10 mouse cellular contexts compared by ENCODE assay signal in the genomic region with DNA sequence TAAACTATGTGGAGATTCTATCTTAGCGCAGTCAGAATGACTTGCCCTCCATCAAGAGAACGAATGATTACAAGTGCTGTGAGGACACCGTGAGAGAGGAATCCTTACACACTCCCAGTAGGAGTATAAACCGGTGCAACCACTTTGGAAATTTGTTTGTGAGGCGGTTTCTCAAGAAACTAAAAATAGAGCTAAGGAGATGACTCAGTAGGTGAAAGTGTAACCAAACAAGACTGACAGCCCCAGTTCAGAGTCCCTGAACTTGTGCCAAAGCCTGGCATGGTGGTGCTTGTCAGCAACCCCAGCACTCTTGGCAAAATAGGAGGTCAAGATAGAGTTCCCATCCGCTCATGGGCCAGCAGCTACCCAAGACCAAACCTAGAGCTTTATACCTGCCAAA. TPM values are rescaled to one million over a fixed set of nuclear protein-coding genes. Genes with fewer than 3 reads are reported as not detected.
DNase-seq lines count a peak whose midpoint lies in the region; ATAC-seq and TF ChIP-seq lines count a peak whose summit lies in the region.
"Had no signal": no experiment of that assay in that cellular context is flagged by ENCODE, and none has a peak within 500 bp of the region (broad histone marks: within the 10 kb centered on the region; RNA-seq: fewer than 3 reads in every experiment).

No protein-coding gene starts in this region.

- TF ChIP-seq POLR2A in CH12.LX (IDR thresholded peaks at IDR 0.05; ENCODE audit: low read depth, low read length) = no peak

- no peak for TF ChIP-seq EP300 in CH12.LX (IDR thresholded peaks at IDR 0.05; ENCODE audit: low read length)

- H3K9ac ChIP-seq in CH12.LX (ENCODE audit: insufficient read depth, low read depth) = no peak overlapping the region
- no peak overlapping the region for H3K9ac ChIP-seq in lung, embryonic 14.5 days
- no peak overlapping the region for H3K9ac ChIP-seq in intestine, postnatal 0 days (ENCODE audit: low read depth, low read length)

- no peak for ATAC-seq in lung, embryonic 14.5 days (ENCODE audit: insufficient read depth)
- no peak for ATAC-seq in intestine, postnatal 0 days

- intact Hi-C loops in gastrocnemius, postnatal 14 days (cut with DNase I; ENCODE audit: low total_unique reads) = no loop called here

- no peak overlapping the region for H3K27ac ChIP-seq in heart, embryonic 10.5 days
- no peak overlapping the region for H3K27ac ChIP-seq in CH12.LX (ENCODE audit: insufficient read depth, low read depth)
- no peak overlapping the region for H3K27ac ChIP-seq in lung, embryonic 14.5 days (ENCODE audit: low read depth)
- H3K27ac ChIP-seq in intestine, postnatal 0 days (ENCODE audit: low read depth, low read length) = no peak overlapping the region

- H3K4me3 ChIP-seq in heart, embryonic 10.5 days = no peak overlapping the region
- no peak overlapping the region for H3K4me3 ChIP-seq in CH12.LX (replicated peaks in 1 of 3; ENCODE audit: low read depth in 2 of 3, low read length in 2 of 3, poor library complexity in 1 of 3)
- H3K4me3 ChIP-seq in lung, embryonic 14.5 days (ENCODE audit: low read depth, low read length) = no peak overlapping the region
- no peak overlapping the region for H3K4me3 ChIP-seq in intestine, postnatal 0 days (ENCODE audit: low read depth, low read length)

- TF ChIP-seq CTCF in CH12.LX (conservative IDR thresholded peaks at IDR 0.05 in 1 of 2, IDR thresholded peaks at IDR 0.05 in 1 of 2; ENCODE audit: low read depth in 2 of 2, low read length in 2 of 2) = no peak
- TF ChIP-seq CTCF in lung, embryonic 14.5 days (IDR thresholded peaks at IDR 0.05; ENCODE audit: low read depth) = no peak
- no peak for TF ChIP-seq CTCF in intestine, postnatal 0 days (IDR thresholded peaks at IDR 0.05; ENCODE audit: low read depth)

- no peak for TF ChIP-seq RAD21 in CH12.LX (IDR thresholded peaks at IDR 0.05; ENCODE audit: low read depth, low read length)

- H3K4me1 ChIP-seq in heart, embryonic 10.5 days = peaks cover 3% of the 10 kb centered on the region; the same call in 1 of the 2 replicates
- peaks cover 12 to 66% of the 10 kb centered on the region in 2 experiments; a peak in 3 of 4 replicates for H3K4me1 ChIP-seq in CH12.LX (ENCODE audit: control insufficient read depth in 1 of 2, insufficient read depth in 2 of 2)
- no peaks in the 10 kb centered on the region for H3K4me1 ChIP-seq in lung, embryonic 14.5 days (ENCODE audit: insufficient read depth)
- H3K4me1 ChIP-seq in intestine, postnatal 0 days (replicated peaks; ENCODE audit: control insufficient read depth, insufficient read depth, low read length) = no peaks in the 10 kb centered on the region

- dilution Hi-C loops in CH12.LX (cut with MboI; ENCODE audit: extremely low pct_ligation_motif_present, extremely low pct_unique_long_range_greater_than_20kb, low sequenced_read_pairs) = no loop called here

- H3K4me2 ChIP-seq in CH12.LX (ENCODE audit: insufficient read depth, low read depth, poor library complexity, severe bottlenecking) = peak overlapping the region; percentile 65; the same call in 1 of the 2 replicates
- no peak overlapping the region for H3K4me2 ChIP-seq in lung, embryonic 14.5 days
- H3K4me2 ChIP-seq in intestine, postnatal 0 days (replicated peaks; ENCODE audit: low read depth) = no peak overlapping the region

- in situ Hi-C loops in CH12.LX (cut with MboI; ENCODE audit: low pct_ligation_motif_present, low pct_unique_long_range_greater_than_20kb, low sequenced_read_pairs) = no loop called here

- WGBS in heart, embryonic 10.5 days = 67% methylated on average over 6 of the region's 6 CpGs
- 67% methylated on average over 6 of the region's 6 CpGs for WGBS in lung, embryonic 14.5 days
- 46% methylated on average over 6 of the region's 6 CpGs for WGBS in intestine, postnatal 0 days

- no peaks in the 10 kb centered on the region for H3K27me3 ChIP-seq in heart, embryonic 10.5 days (ENCODE audit: insufficient read depth, poor library complexity, severe bottlenecking)
- H3K27me3 ChIP-seq in CH12.LX (replicated peaks) = no peaks in the 10 kb centered on the region
- H3K27me3 ChIP-seq in lung, embryonic 14.5 days (ENCODE audit: insufficient read depth, low read length) = no peaks in the 10 kb centered on the region
- no peaks in the 10 kb centered on the region for H3K27me3 ChIP-seq in intestine, postnatal 0 days (replicated peaks; ENCODE audit: control insufficient read depth, insufficient read depth, low read length)

- peaks cover 9% of the 10 kb centered on the region for H3K79me2 ChIP-seq in CH12.LX (replicated peaks; ENCODE audit: control insufficient read depth, extremely low read depth, insufficient read depth, poor library complexity, severe bottlenecking)

- peak; percentile 93 for DNase-seq in heart, adult 11 months
- no peak for DNase-seq in heart, embryonic 10.5 days (ENCODE audit: low spot score)
- DNase-seq in CH12.LX (ENCODE audit: extremely low read depth) = no peak
- peak; percentile 79 for DNase-seq in gastrocnemius, postnatal 14 days
- peak; percentile 26 for DNase-seq in lung, embryonic 14.5 days
- no peak for DNase-seq in frontal cortex, postnatal 14 days (ENCODE audit: low spot score in 2 of 2)
- DNase-seq in cerebellum, adult 9-11 months = no peak
- DNase-seq: right cerebral cortex, adult 18-20 months; thymus, postnatal 36 days had no signal

- H3K36me3 ChIP-seq in heart, embryonic 10.5 days = no peaks in the 10 kb centered on the region
- no peaks in the 10 kb centered on the region for H3K36me3 ChIP-seq in CH12.LX (replicated peaks in 1 of 2; ENCODE audit: control insufficient read depth in 1 of 2, insufficient read depth in 1 of 2, low read length in 1 of 2)
- no peaks in the 10 kb centered on the region for H3K36me3 ChIP-seq in lung, embryonic 14.5 days (ENCODE audit: insufficient read depth)
- no peaks in the 10 kb centered on the region for H3K36me3 ChIP-seq in intestine, postnatal 0 days (ENCODE audit: control insufficient read depth, insufficient read depth)

- H3K9me3 ChIP-seq in heart, embryonic 10.5 days = no peaks in the 10 kb centered on the region
- no peaks in the 10 kb centered on the region for H3K9me3 ChIP-seq in CH12.LX (replicated peaks; ENCODE audit: low read length)
- H3K9me3 ChIP-seq in lung, embryonic 14.5 days (ENCODE audit: low read depth, low read length) = no peaks in the 10 kb centered on the region
- H3K9me3 ChIP-seq in intestine, postnatal 0 days (ENCODE audit: control insufficient read depth) = no peaks in the 10 kb centered on the region

TF ChIP-seq in CH12.LX, 34 proteins besides CTCF, POLR2A, EP300 and RAD21:
- no peak for TF ChIP-seq KAT2A (IDR thresholded peaks at IDR 0.05; ENCODE audit: insufficient replicate concordance, low read length)
- TF ChIP-seq ETS1 (conservative IDR thresholded peaks at IDR 0.05; ENCODE audit: low read depth, low read length) = peak; percentile 59
- 0 out of 2 replicates have a peak, but pooled peaks have one; percentile 7 for TF ChIP-seq JUN (IDR thresholded peaks at IDR 0.05; ENCODE audit: insufficient read depth, low read depth, low read length)
- TF ChIP-seq RCOR1 (conservative IDR thresholded peaks at IDR 0.05; ENCODE audit: low read depth, low read length) = no peak
- TF ChIP-seq MEF2A (IDR thresholded peaks at IDR 0.05; ENCODE audit: borderline replicate concordance, low read depth, low read length) = peak; percentile 94
- TF ChIP-seq IRF4 (IDR thresholded peaks at IDR 0.05; ENCODE audit: low read depth, low read length) = peak; percentile 29; the same call in 1 of the 2 replicates
- TF ChIP-seq ELF1 (IDR thresholded peaks at IDR 0.05; ENCODE audit: low read depth, low read length) = no peak
- TF ChIP-seq UBTF (IDR thresholded peaks at IDR 0.05; ENCODE audit: low read depth, low read length) = no peak
- TF ChIP-seq BHLHE40 (IDR thresholded peaks at IDR 0.05; ENCODE audit: low read depth, low read length) = 0 out of 2 replicates have a peak, but pooled peaks have one; percentile 13
TF ChIP-seq in CH12.LX: peak in this region for 5.

RNA-seq across cellular contexts. Expression of a gene that starts 5.4 kb away (rescaled TPM):
- 0.12 and 0.13 TPM in 2 replicates for polyA plus RNA-seq in heart, embryonic 10.5 days (2016; fragmentation: Nextera tagmentation; extraction: Ambion mirVana)
- 7.3 and 9.1 TPM in 2 replicates for total RNA-seq in CH12.LX (2012; rRNA removed)
- 15.8 and 15.9 TPM in 2 replicates for total RNA-seq in CH12.LX (2014; rRNA removed)
- polyA plus RNA-seq in CH12.LX (2012; ENCODE audit: insufficient read length, low read depth) = 16.6 and 20.8 TPM in 2 replicates
- not detected for total RNA-seq in gastrocnemius, postnatal 14 days (2021)
- polyA plus RNA-seq in lung, embryonic 14.5 days (2014; fragmentation: Nextera tagmentation; extraction: Ambion mirVana) = 0.47 and 0.53 TPM in 2 replicates
- polyA plus RNA-seq in intestine, postnatal 0 days (2015; fragmentation: Nextera tagmentation; extraction: Ambion mirVana) = 1.0 and 1.4 TPM in 2 replicates

RNA-seq across cellular contexts. Expression of a gene that starts 20.8 kb away (rescaled TPM):
- 12.9 and 13.0 TPM in 2 replicates for polyA plus RNA-seq in heart, embryonic 10.5 days (2016; fragmentation: Nextera tagmentation; extraction: Ambion mirVana)
- total RNA-seq in CH12.LX (2012; rRNA removed) = 15.7 and 20.6 TPM in 2 replicates
- total RNA-seq in CH12.LX (2014; rRNA removed) = 22.6 and 23.2 TPM in 2 replicates
- polyA plus RNA-seq in CH12.LX (2012; ENCODE audit: insufficient read length, low read depth) = 27.2 and 31.7 TPM in 2 replicates
- total RNA-seq in gastrocnemius, postnatal 14 days (2021) = 10 to 100 TPM in 1 of 2 experiments, 1 to 10 TPM in 1; 9.0 to 10.0 TPM
- 30.7 and 31.8 TPM in 2 replicates for polyA plus RNA-seq in lung, embryonic 14.5 days (2014; fragmentation: Nextera tagmentation; extraction: Ambion mirVana)
- polyA plus RNA-seq in intestine, postnatal 0 days (2015; fragmentation: Nextera tagmentation; extraction: Ambion mirVana) = 7.7 and 8.1 TPM in 2 replicates

Comparison
In these comparisons a context has a peak if more than half of its experiments do, and no peak if none do; other contexts are left out.
1. DNase-seq: peak in heart, adult 11 months (single experiment), gastrocnemius, postnatal 14 days (single experiment) and lung, embryonic 14.5 days (single experiment); none in heart, embryonic 10.5 days (single experiment), CH12.LX (single experiment), frontal cortex, postnatal 14 days (0 of 2) and cerebellum, adult 9-11 months (single experiment).